In genomic region chr7:113820213-113820612, GRCm38 (mm10) we compare ENCODE assay signal across 11 mouse cellular contexts. TPM values are rescaled to one million over a fixed set of nuclear protein-coding genes. Genes with fewer than 3 reads are reported as not detected.
A peak's percentile ranks its signal among the peaks of the same experiment; 100 is the strongest.
DNase-seq lines count a peak whose midpoint lies in the region; ATAC-seq lines count a peak whose summit lies in the region.
"Had no signal": no experiment of that assay in that cellular context is flagged by ENCODE, and none has a peak within 500 bp of the region (broad histone marks: within the 10 kb centered on the region; RNA-seq: fewer than 3 reads in every experiment).

No protein-coding gene starts in this region.

- no peak for DNase-seq in hindbrain, embryonic 10.5 days (ENCODE audit: low spot score)
- peak; percentile 47 for DNase-seq in testis, postnatal 10 days (ENCODE audit: low spot score)
- no peak for DNase-seq in testis, postnatal 14 days (ENCODE audit: low spot score)
- DNase-seq in embryo, embryonic 11 days = no peak
- no peak for DNase-seq in layer of hippocampus, adult 18-20 months (ENCODE audit: low spot score in 2 of 2)
- no peak for DNase-seq in urinary bladder, adult 18-20 months (ENCODE audit: low spot score in 2 of 2)
- DNase-seq: thymus, adult 2 months had no signal

- 59% methylated on average over 2 of the region's 2 CpGs for WGBS in hindbrain, embryonic 15.5 days
- WGBS in hindbrain, embryonic 10.5 days = 91% methylated on average over 2 of the region's 2 CpGs
- WGBS in heart, embryonic 16.5 days = 14% methylated on average over 2 of the region's 2 CpGs

- no peak overlapping the region for H3K27ac ChIP-seq in hindbrain, embryonic 15.5 days (replicated peaks)
- H3K27ac ChIP-seq in hindbrain, embryonic 10.5 days = no peak overlapping the region
- H3K27ac ChIP-seq in heart, embryonic 16.5 days (ENCODE audit: low read length) = peak overlapping the region; percentile 60
- H3K27ac ChIP-seq: limb, embryonic 10.5 days had no signal

- ATAC-seq in hindbrain, embryonic 15.5 days (ENCODE audit: low FRiP score, low read depth) = peak; percentile 56; the same call in 1 of the 2 replicates
- ATAC-seq in heart, embryonic 16.5 days (replicated peaks; ENCODE audit: extremely low read depth, insufficient read depth, low FRiP score) = peak; percentile 84
- ATAC-seq: intestine, embryonic 16.5 days had no signal

- H3K4me2 ChIP-seq in hindbrain, embryonic 15.5 days = no peak overlapping the region
- H3K4me2 ChIP-seq in heart, embryonic 16.5 days (ENCODE audit: low read depth, low read length) = no peak overlapping the region

- no peak overlapping the region for H3K9ac ChIP-seq in hindbrain, embryonic 15.5 days
- H3K9ac ChIP-seq in heart, embryonic 16.5 days (ENCODE audit: low read length) = no peak overlapping the region

- peaks cover 11% of the 10 kb centered on the region; the same call in 1 of the 2 replicates for H3K4me1 ChIP-seq in hindbrain, embryonic 15.5 days (replicated peaks)
- H3K4me1 ChIP-seq in hindbrain, embryonic 10.5 days (replicated peaks) = peaks cover 13% of the 10 kb centered on the region
- H3K4me1 ChIP-seq in heart, embryonic 16.5 days (ENCODE audit: control insufficient read depth, insufficient read depth, low read length) = peaks cover 64% of the 10 kb centered on the region

- no peaks in the 10 kb centered on the region for H3K9me3 ChIP-seq in hindbrain, embryonic 15.5 days
- no peaks in the 10 kb centered on the region for H3K9me3 ChIP-seq in hindbrain, embryonic 10.5 days
- H3K9me3 ChIP-seq in heart, embryonic 16.5 days (replicated peaks; ENCODE audit: control insufficient read depth, low read length) = no peaks in the 10 kb centered on the region
- H3K9me3 ChIP-seq: limb, embryonic 10.5 days had no signal

- no peak overlapping the region for H3K4me3 ChIP-seq in hindbrain, embryonic 15.5 days
- H3K4me3 ChIP-seq in hindbrain, embryonic 10.5 days = no peak overlapping the region
- H3K4me3 ChIP-seq in heart, embryonic 16.5 days (ENCODE audit: low read length) = no peak overlapping the region
- H3K4me3 ChIP-seq: limb, embryonic 10.5 days had no signal

- 0 out of 2 replicates have a peak, but pooled peaks cover 3% of the 10 kb centered on the region for H3K27me3 ChIP-seq in hindbrain, embryonic 15.5 days
- H3K27me3 ChIP-seq in hindbrain, embryonic 10.5 days (ENCODE audit: insufficient read depth, poor library complexity, severe bottlenecking) = peaks cover 86% of the 10 kb centered on the region
- no peaks in the 10 kb centered on the region for H3K27me3 ChIP-seq in heart, embryonic 16.5 days (ENCODE audit: control insufficient read depth, insufficient read depth, low read length)

- H3K36me3 ChIP-seq in hindbrain, embryonic 15.5 days = no peaks in the 10 kb centered on the region
- no peaks in the 10 kb centered on the region for H3K36me3 ChIP-seq in hindbrain, embryonic 10.5 days
- H3K36me3 ChIP-seq in heart, embryonic 16.5 days (ENCODE audit: control insufficient read depth, insufficient read depth) = no peaks in the 10 kb centered on the region
- H3K36me3 ChIP-seq: limb, embryonic 10.5 days had no signal

RNA-seq across cellular contexts. Expression of gene Spon1, which starts 54.4 kb away (rescaled TPM):
- polyA plus RNA-seq in hindbrain, embryonic 15.5 days (2015; fragmentation: Nextera tagmentation; extraction: Ambion mirVana) = 67.1 and 73.6 TPM in 2 replicates
- polyA plus RNA-seq in hindbrain, embryonic 10.5 days (2016; fragmentation: Nextera tagmentation; extraction: Ambion mirVana) = 52.8 and 77.1 TPM in 2 replicates
- polyA plus RNA-seq in heart, embryonic 16.5 days (2015; fragmentation: Nextera tagmentation; extraction: Ambion mirVana) = 54.5 and 59.3 TPM in 2 replicates
- total RNA-seq in layer of hippocampus, adult 18-20 months (2021) = 10 to 100 TPM; 63.6 to 67.6 TPM
